Mouse (Mus musculus) T-cell, adult 66 days (primary cell): ENCODE measurements around the gene Gm28360. TPM values are rescaled to one million over a fixed set of nuclear protein-coding genes. Genes with fewer than 3 reads are reported as not detected.

Source experiments
- total RNA-seq, 2 experiments: library from RNA; stranded (reverse); gene quantifications; 3 replicates in 1 of 2; 4 replicates in 1 of 2; pipeline ENCODE4 v1.2.4; 2023

Gene Gm28360
- not detected for total RNA-seq

DNA sequence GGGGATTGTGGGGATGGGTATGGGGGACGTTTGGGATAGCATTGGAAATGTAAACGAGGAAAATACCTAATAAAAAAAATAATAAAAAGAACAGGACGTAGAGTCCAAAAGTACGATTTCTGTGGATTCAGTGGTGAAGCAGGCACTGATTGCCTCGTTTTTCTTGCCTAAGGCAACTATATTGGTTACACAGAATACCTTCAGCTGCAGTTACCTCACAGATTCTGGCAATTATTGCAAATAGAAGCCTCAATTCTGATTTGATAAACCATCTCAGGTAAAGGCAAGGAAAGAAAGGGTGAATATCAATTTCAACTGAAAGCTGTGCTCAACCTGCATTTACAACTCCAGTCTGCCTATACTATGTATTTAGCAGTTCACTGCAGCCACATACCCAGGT is at the start of gene Gm28360:
Gene Gm28360 (plus strand): TSS at position 301 of the 400 bp plus-strand sequence.

GRCm38 (mm10) chr1:117780833-117781232 is 49.0 kb upstream of the Gm28360 start, which contains the start of gene B020011L13Rik:
Gene B020011L13Rik, plus strand, starts transcription at chr1:117781133.

Other genes starting within 250 kb of the Gm28360 start
- gene Gm28363, start 132.9 kb upstream of the Gm28360 start, total RNA-seq = not detected
- not detected for gene B020011L13Rik, start 48.9 kb upstream of the Gm28360 start, total RNA-seq
- not detected for gene Gm28168, start 97.9 kb downstream of the Gm28360 start, total RNA-seq
- not detected for gene Gm7145, start 135.9 kb downstream of the Gm28360 start, total RNA-seq